Mouse (Mus musculus) testis, postnatal 10 days (tissue): ENCODE measurements around the gene Fam118a.

Experiments
- DNase-seq: peaks from one replicate; pipeline ENCODE4 v3.0.0; 2021; ENCODE audit warnings: low spot score

Gene Fam118a

GRCm38 (mm10) chr15:85072651-85073050 lies 43.9 kb downstream of the Fam118a start:
- no peak for DNase-seq

- no peak for DNase-seq
Measured at GRCm38 (mm10) chr15:85085641-85086040, 56.9 kb downstream of the Fam118a start.
